Mouse (Mus musculus): ENCODE measurements around the gene Gm42878. TPM values are rescaled to one million over a fixed set of nuclear protein-coding genes. Genes with fewer than 3 reads are reported as not detected.

Gene Gm42878
- polyA plus RNA-seq, 1 experiment from 2014 or later, result not detected

- Histone ChIP-seq H3K36me3 (no peaks in the 10 kb centered on the region), H3K4me2 (replicated peaks) (no peak overlapping the region), H3K9ac (replicated peaks) (no peak overlapping the region), H3K4me1 (no peaks in the 10 kb centered on the region), H3K4me3 (no peak overlapping the region), H3K27ac (replicated peaks) (no peak overlapping the region), H3K9me3 (no peaks in the 10 kb centered on the region), H3K27me3 (no peaks in the 10 kb centered on the region)
- ATAC-seq (replicated peaks), result no peak
- WGBS, result 53% methylated on average over 3 of the region's 3 CpGs
Observed at GRCm38 (mm10) chr5:121469566-121469965, 75.7 kb downstream of the Gm42878 start.

Other genes starting within 250 kb of the Gm42878 start
- gene Trafd1, start 159.8 kb downstream of the Gm42878 start, polyA plus RNA-seq (2015; fragmentation: Nextera tagmentation; extraction: Ambion mirVana), result 138 and 142 TPM in 2 replicates
- gene Naa25, start 147.5 kb downstream of the Gm42878 start, polyA plus RNA-seq (2015; fragmentation: Nextera tagmentation; extraction: Ambion mirVana), result 54.7 and 59.0 TPM in 2 replicates
- gene Tmem116, start 93.6 kb downstream of the Gm42878 start, polyA plus RNA-seq (2015; fragmentation: Nextera tagmentation; extraction: Ambion mirVana), result 1.0 and 2.2 TPM in 2 replicates
- 137 and 144 TPM in 2 replicates for gene Erp29, start 93.0 kb downstream of the Gm42878 start, polyA plus RNA-seq (2015; fragmentation: Nextera tagmentation; extraction: Ambion mirVana)
- 0.08 TPM in 1 of 2 replicates, not detected in the other for gene Adam1b, start 42.0 kb downstream of the Gm42878 start, polyA plus RNA-seq (2015; fragmentation: Nextera tagmentation; extraction: Ambion mirVana)
- gene Adam1a, start within 50 bp of the Gm42878 start, polyA plus RNA-seq (2015; fragmentation: Nextera tagmentation; extraction: Ambion mirVana), result 3.7 and 3.8 TPM in 2 replicates
- gene Mapkapk5, start 423 bp upstream of the Gm42878 start, polyA plus RNA-seq (2015; fragmentation: Nextera tagmentation; extraction: Ambion mirVana), result 57.1 and 61.9 TPM in 2 replicates
- 97.5 and 97.8 TPM in 2 replicates for gene Aldh2, start 48.3 kb upstream of the Gm42878 start, polyA plus RNA-seq (2015; fragmentation: Nextera tagmentation; extraction: Ambion mirVana)
- 1.1 and 1.2 TPM in 2 replicates for gene Acad12, start 73.5 kb upstream of the Gm42878 start, polyA plus RNA-seq (2015; fragmentation: Nextera tagmentation; extraction: Ambion mirVana)
- gene Acad10, start 115.0 kb upstream of the Gm42878 start, polyA plus RNA-seq (2015; fragmentation: Nextera tagmentation; extraction: Ambion mirVana), result 1.0 and 1.1 TPM in 2 replicates
- 51.1 and 55.4 TPM in 2 replicates for gene Brap, start 115.1 kb upstream of the Gm42878 start, polyA plus RNA-seq (2015; fragmentation: Nextera tagmentation; extraction: Ambion mirVana)
- gene Atxn2, start 165.9 kb upstream of the Gm42878 start, polyA plus RNA-seq (2015; fragmentation: Nextera tagmentation; extraction: Ambion mirVana), result 67.2 and 80.1 TPM in 2 replicates